ENCODE assay signal across 35 mouse cellular contexts in the genomic region with DNA sequence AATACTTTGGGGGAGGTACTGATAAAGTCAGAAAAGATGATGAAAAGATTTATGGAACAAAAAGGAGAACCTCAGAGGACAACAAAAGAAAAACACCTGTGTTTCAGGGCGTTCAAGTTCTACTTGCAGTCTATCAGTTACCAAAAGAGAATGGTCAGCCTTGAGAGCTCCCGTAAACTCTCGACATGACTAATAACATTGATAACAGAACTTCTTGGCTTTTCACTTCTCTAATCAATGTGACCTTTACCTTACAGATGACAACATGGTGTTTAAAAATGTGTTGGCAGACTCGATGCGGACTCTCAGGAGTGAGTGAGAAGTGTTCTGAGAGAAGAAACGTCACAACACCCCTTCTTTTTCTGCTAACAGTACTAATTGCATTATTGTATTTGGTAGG. TPM values are rescaled to one million over a fixed set of nuclear protein-coding genes. Genes with fewer than 3 reads are reported as not detected.
"Had no signal": no experiment of that assay in that cellular context is flagged by ENCODE, and none has a peak within 500 bp of the region (broad histone marks: within the 10 kb centered on the region; RNA-seq: fewer than 3 reads in every experiment).

No protein-coding gene starts in this region.

- ATAC-seq: forebrain, embryonic 13.5 days; forebrain, embryonic 15.5 days; forebrain, embryonic 16.5 days had no signal

- H3K4me3 ChIP-seq: embryonic facial prominence, embryonic 10.5 days; embryonic facial prominence, embryonic 12.5 days; embryonic facial prominence, embryonic 13.5 days; embryonic facial prominence, embryonic 15.5 days; erythroblast, embryonic 14.5 days; forebrain, embryonic 10.5 days; forebrain, embryonic 12.5 days; forebrain, embryonic 13.5 days; forebrain, embryonic 15.5 days; gastrocnemius, adult 2 months; heart, adult 2 months; heart, embryonic 10.5 days had no signal

- H3K27ac ChIP-seq: embryonic facial prominence, embryonic 10.5 days; embryonic facial prominence, embryonic 12.5 days; embryonic facial prominence, embryonic 13.5 days; embryonic facial prominence, embryonic 15.5 days; forebrain, embryonic 10.5 days; forebrain, embryonic 12.5 days; forebrain, embryonic 13.5 days; forebrain, embryonic 15.5 days; gastrocnemius, adult 2 months; heart, adult 2 months; heart, embryonic 10.5 days had no signal

- H3K4me2 ChIP-seq: embryonic facial prominence, embryonic 12.5 days; embryonic facial prominence, embryonic 13.5 days; embryonic facial prominence, embryonic 15.5 days; forebrain, embryonic 12.5 days; forebrain, embryonic 13.5 days; forebrain, embryonic 15.5 days had no signal

- H3K36me3 ChIP-seq: embryonic facial prominence, embryonic 10.5 days; embryonic facial prominence, embryonic 12.5 days; embryonic facial prominence, embryonic 13.5 days; embryonic facial prominence, embryonic 15.5 days; forebrain, embryonic 10.5 days; forebrain, embryonic 12.5 days; forebrain, embryonic 15.5 days; heart, embryonic 10.5 days had no signal

- H3K9ac ChIP-seq: embryonic facial prominence, embryonic 12.5 days; embryonic facial prominence, embryonic 13.5 days; embryonic facial prominence, embryonic 15.5 days; forebrain, embryonic 12.5 days; forebrain, embryonic 13.5 days; forebrain, embryonic 15.5 days; forebrain, postnatal 0 days had no signal

- H3K4me1 ChIP-seq: embryonic facial prominence, embryonic 12.5 days; embryonic facial prominence, embryonic 13.5 days; embryonic facial prominence, embryonic 15.5 days; forebrain, embryonic 10.5 days; forebrain, embryonic 12.5 days; forebrain, embryonic 13.5 days; forebrain, embryonic 15.5 days had no signal

- DNase-seq: cerebellum, adult 9-11 months; cerebellum, postnatal 14 days; cerebellum, postnatal 25 days; cerebellum, postnatal 36 days; embryo, embryonic 11 days; forebrain, postnatal 0 days; gastrocnemius, adult 2 months; gastrocnemius, postnatal 10 days; gastrocnemius, postnatal 14 days; gastrocnemius, postnatal 25 days; gastrocnemius, postnatal 36 days; heart, adult 11 months; heart, adult 18-20 months; heart, adult 2 months had no signal

- H3K9me3 ChIP-seq: embryonic facial prominence, embryonic 10.5 days; embryonic facial prominence, embryonic 12.5 days; embryonic facial prominence, embryonic 13.5 days; embryonic facial prominence, embryonic 15.5 days; forebrain, embryonic 10.5 days; forebrain, embryonic 12.5 days; forebrain, embryonic 13.5 days; forebrain, embryonic 15.5 days; heart, embryonic 10.5 days had no signal

- H3K27me3 ChIP-seq: embryonic facial prominence, embryonic 12.5 days; embryonic facial prominence, embryonic 13.5 days; embryonic facial prominence, embryonic 15.5 days; forebrain, embryonic 12.5 days; forebrain, embryonic 13.5 days; forebrain, embryonic 15.5 days had no signal

RNA-seq across cellular contexts. Expression of a gene that starts 33.2 kb away (rescaled TPM):
- total RNA-seq: common myeloid progenitor, adult 5-6 weeks; forebrain, postnatal 0 days; gastrocnemius, adult 18-20 months; gastrocnemius, adult 2 months; gastrocnemius, adult 8-10 months; gastrocnemius, postnatal 10 days; gastrocnemius, postnatal 14 days; gastrocnemius, postnatal 25 days; gastrocnemius, postnatal 36 days; gastrocnemius, postnatal 4 days; granulocyte monocyte progenitor cell, adult 5-6 weeks; heart, adult 18-20 months; heart, adult 2 months; heart, adult 8-10 months had no signal
- polyA plus RNA-seq: embryonic facial prominence, embryonic 10.5 days; embryonic facial prominence, embryonic 11.5 days; embryonic facial prominence, embryonic 12.5 days; embryonic facial prominence, embryonic 13.5 days; embryonic facial prominence, embryonic 14.5 days; embryonic facial prominence, embryonic 15.5 days; erythroblast, embryonic 14.5 days; forebrain, embryonic 10.5 days; forebrain, embryonic 11.5 days; forebrain, embryonic 12.5 days; forebrain, embryonic 13.5 days; forebrain, embryonic 15.5 days; forebrain, embryonic 16.5 days; gonadal fat pad, adult 2 months; heart, adult 2 months; heart, embryonic 10.5 days had no signal
